Mouse (Mus musculus) kidney, adult 9 months (tissue): ENCODE data around the gene Pgm5.
"Not testable (repeated sequence)": the region's sequence is repeated elsewhere in the genome, so short reads cannot be mapped to it uniquely, and the experiment has no call there.

Experiments used
- DNase-seq: peaks from one replicate; pipeline ENCODE4 v3.0.0; 2022

The Pgm5 gene

GRCm38 (mm10) chr19:24703168-24703567 lies 158.5 kb downstream of the Pgm5 start:
- not testable (repeated sequence) for DNase-seq

- DNase-seq = peak; percentile 68
Observed at GRCm38 (mm10) chr19:24701716-24702115, 159.9 kb downstream of the Pgm5 start.

DNA sequence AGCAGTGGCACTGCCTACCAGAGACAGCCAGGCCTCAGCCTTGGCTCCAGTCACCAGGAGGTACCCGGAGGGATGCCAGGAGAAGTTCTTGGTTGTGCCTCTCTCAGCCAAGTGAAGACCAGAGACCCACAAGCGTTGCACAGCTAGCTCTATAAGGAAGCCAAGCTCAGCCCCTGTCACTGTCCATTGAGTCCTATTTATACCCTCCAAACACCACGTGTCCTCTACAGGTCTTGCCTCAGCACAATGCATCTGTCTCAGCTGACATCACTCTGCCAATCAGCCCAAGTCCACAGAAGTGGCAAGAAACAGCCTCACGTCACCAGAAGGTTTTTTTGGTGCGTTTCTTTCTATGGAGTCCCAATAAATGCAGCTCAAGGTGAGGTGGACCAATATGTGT lies 161.0 kb downstream of the Pgm5 start:
- no peak for DNase-seq

- DNase-seq = no peak
Observed at GRCm38 (mm10) chr19:24699910-24700309, 161.7 kb downstream of the Pgm5 start.

DNA sequence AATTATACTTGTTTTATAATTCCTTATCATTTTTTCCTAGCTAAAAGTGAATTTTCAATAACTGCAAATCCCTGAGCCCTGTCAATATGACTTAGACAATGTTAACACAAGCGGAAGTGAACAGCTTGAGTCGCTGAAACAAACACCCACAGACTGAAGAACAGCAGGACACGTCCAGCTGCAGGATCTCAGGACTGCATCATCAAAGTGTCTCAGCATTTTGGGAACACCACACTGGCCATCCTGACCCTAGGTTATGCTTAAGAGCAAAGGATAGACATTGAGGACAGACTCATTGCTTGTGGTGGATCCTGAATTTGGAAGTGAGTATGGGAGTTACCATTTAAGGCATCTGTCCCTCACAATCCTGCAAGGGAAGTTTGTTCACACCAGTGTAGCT lies 162.5 kb downstream of the Pgm5 start:
- no peak for DNase-seq

- DNase-seq = peak; percentile 46
Observed at GRCm38 (mm10) chr19:24698651-24699050, 163.0 kb downstream of the Pgm5 start.

DNA sequence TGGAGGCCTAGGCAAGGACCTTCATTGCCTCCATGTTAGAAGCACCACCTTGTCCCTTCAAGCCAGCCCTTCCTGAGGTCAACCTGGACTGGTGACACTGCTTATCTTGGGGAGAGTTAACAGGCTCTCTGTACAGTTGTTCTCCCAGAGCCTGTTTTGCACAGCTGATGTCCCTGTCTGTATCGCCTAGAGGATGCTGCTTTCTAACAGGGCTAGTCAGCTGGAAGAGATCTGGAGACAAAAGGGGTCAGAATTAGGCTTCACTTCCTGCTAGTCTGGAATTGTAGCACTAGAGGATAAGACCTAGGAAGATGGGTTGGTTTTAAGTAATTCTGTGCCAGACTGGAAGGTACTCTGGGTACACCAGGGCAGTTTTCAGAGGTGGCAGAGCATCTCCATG lies 163.7 kb downstream of the Pgm5 start:
- DNase-seq = no peak

DNA sequence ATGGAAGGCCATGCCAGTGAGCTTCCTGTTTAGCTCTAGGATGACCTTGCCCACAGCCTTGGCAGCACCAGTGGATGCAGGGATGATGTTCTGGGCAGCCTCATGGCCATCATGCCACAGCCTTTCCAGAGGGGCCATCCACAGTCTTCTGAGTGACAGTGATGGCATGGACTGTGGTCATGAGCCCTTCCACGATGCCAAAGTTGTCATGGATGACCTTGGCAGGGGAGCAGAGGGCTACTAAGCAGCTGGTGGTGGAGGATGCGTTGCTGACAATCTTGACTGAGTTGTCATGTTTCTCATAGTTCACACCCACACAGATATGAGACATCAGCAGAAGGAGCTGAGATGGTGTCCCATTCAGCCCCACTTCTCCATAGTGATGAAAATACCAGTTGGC lies 169.0 kb downstream of the Pgm5 start:
- no peak for DNase-seq

GRCm38 (mm10) chr19:24689531-24689930 lies 172.1 kb downstream of the Pgm5 start:
- DNase-seq = peak; percentile 77

DNA sequence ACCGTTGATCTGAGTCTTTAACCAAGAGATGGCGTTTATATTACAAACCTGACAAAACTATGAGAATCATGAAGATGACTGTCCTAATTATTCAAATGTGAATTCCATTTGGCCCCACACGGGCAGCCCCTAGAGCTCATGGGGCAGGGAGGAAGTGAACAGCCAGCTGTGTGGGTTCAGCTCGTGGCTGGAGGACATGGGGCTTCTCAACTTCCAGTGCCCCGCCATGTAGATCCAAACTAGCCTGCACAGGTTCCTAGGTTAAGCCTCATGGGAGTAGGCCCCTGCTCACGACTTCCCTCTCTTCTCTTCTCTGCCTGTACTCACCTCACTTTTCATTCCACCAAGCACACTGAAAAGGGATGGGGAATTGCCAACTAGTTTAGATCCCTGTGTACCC lies 173.3 kb downstream of the Pgm5 start:
- no peak for DNase-seq

DNA sequence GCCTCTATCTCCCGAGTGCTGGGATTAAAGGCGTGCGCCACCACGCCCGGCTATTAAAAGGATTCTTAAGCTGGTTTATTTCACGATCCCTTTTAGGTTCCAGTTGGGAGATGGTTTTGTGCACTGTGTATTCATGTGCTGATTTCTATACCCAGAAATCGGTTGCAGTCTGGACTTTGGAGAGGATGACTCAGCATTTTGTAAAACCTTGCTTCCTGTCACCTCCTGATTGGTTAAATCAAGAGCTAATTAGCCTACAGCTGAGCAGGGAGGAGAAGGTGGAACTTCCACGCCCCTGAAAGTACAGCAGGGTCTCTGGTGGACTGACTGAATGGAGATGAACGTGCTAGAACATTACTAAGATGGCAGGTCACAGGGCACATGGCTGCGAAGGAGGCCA lies 175.2 kb downstream of the Pgm5 start:
- no peak for DNase-seq

DNA sequence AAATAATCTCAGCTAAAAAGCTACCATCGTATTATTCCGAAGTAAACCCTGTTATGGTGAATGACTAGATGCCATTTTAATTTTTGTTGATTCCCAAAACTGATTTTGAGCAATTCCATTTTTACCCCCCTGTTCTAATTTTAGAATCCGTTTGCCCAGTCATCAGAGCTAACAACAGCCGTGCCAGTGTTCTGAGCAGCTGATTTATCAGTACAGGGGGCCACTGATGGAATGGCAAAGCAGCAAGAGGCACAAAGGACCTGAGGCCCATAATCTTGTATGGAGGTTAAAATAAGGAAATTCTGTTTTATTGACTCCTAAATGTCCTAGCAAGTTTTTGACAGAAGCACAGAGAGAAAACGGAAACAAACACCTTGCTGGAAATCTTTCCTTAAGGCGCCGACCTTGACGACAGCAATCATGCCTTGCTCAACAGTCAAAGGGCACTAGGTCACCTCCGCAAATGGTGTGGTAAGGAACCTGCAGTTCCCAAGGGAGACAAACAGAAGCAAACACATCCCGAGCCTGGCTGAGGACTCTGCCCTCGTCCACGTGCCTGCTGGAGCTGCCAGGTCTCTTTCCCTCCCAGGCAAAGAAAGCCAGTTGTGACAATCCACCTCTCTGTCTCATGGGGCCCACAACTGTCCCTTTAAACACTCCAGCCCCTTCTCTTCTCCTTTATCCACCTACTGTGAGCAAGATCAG lies 178.5 kb downstream of the Pgm5 start:
- peak; percentile 91 for DNase-seq

DNA sequence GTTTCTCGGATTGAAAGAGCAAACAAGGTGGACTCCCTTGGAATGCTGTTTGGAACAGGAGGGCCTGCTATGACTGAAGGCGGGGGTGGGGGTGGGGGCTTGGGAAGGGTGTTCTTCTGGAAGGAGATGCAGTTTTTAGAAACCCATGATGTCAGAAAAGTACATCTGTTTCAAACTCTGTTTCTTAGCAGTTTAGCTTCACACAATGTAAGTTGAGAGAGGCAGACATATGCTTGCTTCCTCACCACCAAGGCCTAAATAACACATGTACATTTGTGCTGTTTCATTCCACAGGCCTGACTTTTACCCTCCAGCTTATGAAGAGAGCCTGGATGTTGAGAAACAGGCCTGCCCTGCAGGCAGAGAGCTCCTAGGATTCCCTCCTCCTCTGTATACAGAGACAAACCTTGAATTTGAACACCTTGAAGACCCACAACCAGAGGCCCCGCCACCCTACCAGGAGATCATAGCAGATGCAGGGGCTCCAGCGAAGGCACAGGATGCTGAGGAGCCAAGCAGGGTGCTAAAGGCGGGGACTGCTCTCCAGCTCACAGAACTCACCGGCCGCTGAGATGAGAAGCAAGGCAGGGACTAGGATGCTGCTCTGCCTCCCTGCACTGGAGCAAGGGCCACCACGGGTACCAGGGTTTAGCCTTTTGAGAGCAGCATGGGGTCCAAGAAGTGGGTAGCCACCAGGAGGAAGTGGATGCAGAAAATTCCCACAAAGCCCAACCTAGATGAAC lies 184.2 kb downstream of the Pgm5 start:
- no peak for DNase-seq

DNA sequence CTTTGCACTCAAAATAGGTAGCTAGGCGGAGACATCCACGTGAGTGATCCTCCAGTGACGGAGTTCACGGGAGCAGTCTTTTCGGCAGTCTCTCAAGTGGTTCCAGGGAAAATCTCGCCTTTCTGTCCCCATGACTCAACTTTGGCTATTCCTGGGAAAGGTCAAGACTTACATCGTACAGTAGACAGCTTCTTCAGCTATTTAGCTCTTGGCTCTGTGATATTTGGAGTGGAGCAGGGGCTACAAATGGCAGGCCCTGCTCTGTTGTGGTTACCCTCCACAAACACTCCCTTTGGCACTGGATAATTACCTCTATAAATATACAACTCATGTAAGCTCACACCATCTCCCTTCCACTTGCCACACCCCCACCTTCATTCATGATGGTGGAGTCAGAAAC lies 185.2 kb downstream of the Pgm5 start:
- no peak for DNase-seq

DNA sequence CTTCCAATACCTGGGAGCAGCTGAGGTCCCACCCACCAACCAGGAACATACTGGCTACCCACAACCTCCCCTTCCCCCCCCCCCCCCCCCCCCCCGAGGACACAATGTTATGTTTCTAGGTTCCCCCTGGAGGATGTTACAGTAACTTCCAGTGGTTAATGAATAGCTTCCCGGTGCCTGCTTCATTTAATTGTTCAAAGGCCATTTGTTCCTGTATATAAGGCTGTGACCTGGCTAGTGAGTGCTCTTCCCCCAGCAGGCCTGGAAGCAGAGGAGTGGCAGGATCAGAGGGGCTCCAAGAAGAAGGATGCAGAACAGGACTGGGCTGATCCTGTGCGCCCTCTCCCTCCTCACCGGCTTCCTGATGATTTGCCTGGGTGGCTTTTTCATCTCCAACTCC lies 187.9 kb downstream of the Pgm5 start, which contains the start of gene Tmem252:
Tmem252 (plus strand) TSS at position 247 of the 400 bp plus-strand sequence.
- peak; percentile 89 for DNase-seq

DNA sequence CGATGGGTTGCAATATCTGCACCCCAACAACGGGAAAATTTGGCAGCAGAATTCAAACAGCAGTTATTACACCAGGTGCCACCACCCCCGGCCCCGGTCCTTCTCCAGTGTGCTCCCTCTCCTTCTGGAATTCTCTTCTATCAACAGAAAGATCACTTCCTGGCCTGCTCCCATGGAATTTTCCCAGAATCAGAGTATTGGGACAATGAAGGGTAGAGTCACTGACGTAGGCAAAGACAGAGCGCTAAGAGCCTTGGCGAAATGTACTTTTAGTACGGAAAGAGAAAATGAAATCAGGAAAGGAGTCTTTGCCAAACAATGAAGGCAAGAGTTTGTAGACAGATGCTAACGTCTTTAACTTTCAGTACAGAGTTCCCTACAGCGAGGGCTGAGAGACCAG lies 188.3 kb downstream of the Pgm5 start:
- DNase-seq = peak; percentile 41

DNA sequence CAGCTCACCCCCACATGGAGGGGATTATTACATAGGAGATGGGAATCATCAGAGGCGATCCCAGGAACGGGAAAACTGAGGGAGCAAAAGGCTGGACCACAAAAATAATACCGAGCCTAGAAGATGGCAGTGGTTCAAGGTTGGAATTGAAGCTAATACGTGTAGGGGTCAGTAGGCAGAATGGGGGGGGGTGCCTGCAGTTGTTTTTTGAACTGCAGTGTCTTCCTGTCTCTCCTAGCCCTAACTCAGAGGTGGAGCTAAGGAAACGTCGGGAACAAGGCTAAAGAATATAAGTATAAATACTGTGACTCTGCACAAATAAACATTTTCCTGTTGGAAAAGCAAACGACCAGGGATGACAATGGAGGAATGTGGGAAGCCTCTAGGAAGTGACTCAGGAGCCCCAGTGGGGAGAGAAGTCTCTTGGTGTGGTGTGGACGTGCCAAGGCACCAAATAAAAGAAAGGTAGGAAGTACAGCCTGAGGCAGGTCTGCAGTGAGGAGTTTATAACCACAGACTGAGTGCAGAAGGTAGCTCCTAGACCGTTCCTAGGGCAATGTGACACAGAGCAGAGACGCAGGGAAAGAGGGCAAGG lies 189.2 kb downstream of the Pgm5 start:
- no peak for DNase-seq

- peak; percentile 95 for DNase-seq
Observed at GRCm38 (mm10) chr19:24671571-24671970, 190.1 kb downstream of the Pgm5 start.

DNA sequence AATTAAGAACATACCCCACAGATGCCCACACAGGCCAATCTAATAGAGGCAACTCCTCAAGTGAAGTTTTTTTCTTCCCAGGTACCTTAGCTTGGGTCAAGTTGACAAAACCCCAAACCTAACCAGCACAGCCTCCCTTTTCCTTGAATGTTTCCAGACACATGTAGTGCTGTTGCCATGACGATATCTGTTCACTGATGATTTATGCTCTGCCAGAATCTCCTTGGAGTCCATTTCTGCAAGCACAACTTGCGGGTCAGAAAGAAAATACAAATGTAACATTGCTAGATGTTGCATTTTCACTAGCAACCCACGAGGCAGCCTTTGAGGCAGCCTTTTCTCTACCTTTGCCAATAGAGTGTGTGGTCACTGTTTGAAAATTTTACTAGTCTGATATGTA lies 194.1 kb downstream of the Pgm5 start:
- no peak for DNase-seq

DNA sequence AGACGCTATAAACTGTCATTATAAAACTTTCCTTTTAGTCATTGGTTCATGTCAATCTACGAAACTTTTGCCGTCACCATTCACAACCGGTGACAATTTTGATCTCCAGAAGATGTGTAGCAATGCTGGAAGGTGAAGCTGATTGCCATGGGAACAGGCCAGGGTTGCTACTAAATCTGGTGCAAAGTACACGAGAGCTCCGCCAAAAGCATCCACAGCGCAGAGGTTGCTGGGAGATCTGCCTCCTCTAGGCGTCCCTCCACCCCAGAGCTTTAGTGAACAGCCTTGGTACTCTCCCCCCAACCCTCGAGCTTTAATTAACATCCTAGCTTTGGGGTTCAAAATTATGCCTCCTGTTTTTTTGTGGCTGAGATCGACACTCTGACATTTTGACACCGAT lies 195.9 kb downstream of the Pgm5 start:
- peak; percentile 52 for DNase-seq

- DNase-seq = peak; percentile 77
Observed at GRCm38 (mm10) chr19:24662346-24662745, 199.3 kb downstream of the Pgm5 start.

- DNase-seq = no peak
Observed at GRCm38 (mm10) chr19:24656981-24657380, 204.7 kb downstream of the Pgm5 start.

DNA sequence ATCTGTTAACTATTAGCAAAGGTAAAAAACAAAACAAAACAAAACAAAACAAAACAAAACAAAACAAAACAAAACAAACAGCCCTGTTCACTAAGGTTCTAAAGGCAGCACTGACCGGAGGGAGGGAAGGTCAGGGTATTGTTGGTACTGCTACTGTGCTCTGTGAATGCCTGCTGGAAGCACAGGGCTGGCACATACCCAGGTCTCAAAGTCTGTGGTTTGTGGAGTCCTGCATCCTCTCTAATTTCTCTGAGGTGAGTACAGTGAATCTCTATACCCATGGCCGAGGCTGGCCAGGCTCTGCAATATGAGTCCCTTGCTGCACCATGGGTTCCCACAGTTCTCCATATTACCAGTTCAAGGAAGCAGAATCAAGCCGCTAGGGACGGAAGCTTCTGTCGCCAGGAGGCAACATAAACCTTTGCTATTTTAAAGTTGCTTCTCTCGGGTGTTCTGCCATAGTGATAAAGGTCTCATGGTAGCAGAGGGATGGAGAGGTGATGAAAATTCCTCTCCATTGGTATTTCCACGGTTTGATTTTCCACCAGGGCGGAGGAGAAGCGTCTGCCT lies 208.3 kb downstream of the Pgm5 start:
- DNase-seq = peak; percentile 83
